Mouse (Mus musculus) kidney, embryonic 15.5 days (tissue): ENCODE measurements at regions not wholly inside any gene's neighbourhood (a gene's known extent, or its start where the extent isn't known, plus 50 kb on each side); places are given as distances from the start of the nearest gene placed in this dataset.

Source experiments
- ATAC-seq: fragments of 200-750 bp; cut with Nextera tagmentation; replicated peaks from 2 replicates; pipeline ENCODE4 v1.8.0; 2017; ENCODE audit warnings: moderate TSS enrichment; ENCODE audit not compliant: low FRiP score
- H3K27ac ChIP-seq: fragments of 300-500 bp; sonication (generic); 2 replicates; pipeline ENCODE4 v1.5.1; 2015; ENCODE audit warnings: mild to moderate bottlenecking, inconsistent platforms
- H3K27me3 ChIP-seq: fragments of 300-500 bp; sonication (generic); 2 replicates; pipeline ENCODE4 v1.6.1; 2015; ENCODE audit warnings: inconsistent platforms
- H3K36me3 ChIP-seq: fragments of 300-500 bp; sonication (generic); 2 replicates; pipeline ENCODE4 v1.6.1; 2015; ENCODE audit warnings: inconsistent platforms
- H3K4me1 ChIP-seq: fragments of 300-500 bp; sonication (generic); 2 replicates; pipeline ENCODE4 v1.6.1; 2015; ENCODE audit warnings: inconsistent platforms
- H3K4me2 ChIP-seq: fragments of 300-500 bp; sonication (generic); 2 replicates; pipeline ENCODE4 v1.6.1; 2015; ENCODE audit warnings: moderate library complexity, mild to moderate bottlenecking, inconsistent platforms
- H3K4me3 ChIP-seq: fragments of 300-500 bp; sonication (generic); replicated peaks from 2 replicates; pipeline ENCODE4 v1.5.1; 2015; ENCODE audit warnings: mild to moderate bottlenecking, inconsistent platforms
- H3K9ac ChIP-seq: fragments of 300-500 bp; sonication (generic); 2 replicates; pipeline ENCODE4 v1.6.1; 2015; ENCODE audit warnings: mild to moderate bottlenecking, inconsistent platforms
- H3K9me3 ChIP-seq: fragments of 300-500 bp; sonication (generic); replicated peaks from 2 replicates; pipeline ENCODE4 v1.6.1; 2016; ENCODE audit warnings: inconsistent platforms
- WGBS: fragments of 180-500 bp; shearing (Covaris S2); methylation state at CpG from one replicate; pipeline ENCODE4 v1.1.7; 2015; ENCODE audit warnings: mixed read lengths; 5-methylcytosine and 5-hydroxymethylcytosine counted together

GRCm38 (mm10) chr12:97898178-97898577, 361.1 kb downstream of the Galc start:
- 88% methylated on average over 2 of the region's 2 CpGs for WGBS
- Histone ChIP-seq H3K4me1 (no peaks in the 10 kb centered on the region), H3K36me3 (no peaks in the 10 kb centered on the region), H3K27ac (no peak overlapping the region), H3K4me2 (no peak overlapping the region), H3K9me3 (no peaks in the 10 kb centered on the region), H3K27me3 (no peaks in the 10 kb centered on the region), H3K9ac (no peak overlapping the region), H3K4me3 (no peak overlapping the region)
- no peak for ATAC-seq

GRCm38 (mm10) chr12:97895981-97896380, 363.3 kb downstream of the Galc start:
- Histone ChIP-seq H3K9ac (no peak overlapping the region), H3K9me3 (no peaks in the 10 kb centered on the region), H3K27me3 (no peaks in the 10 kb centered on the region), H3K4me2 (no peak overlapping the region), H3K36me3 (no peaks in the 10 kb centered on the region), H3K27ac (no peak overlapping the region), H3K4me3 (no peak overlapping the region), H3K4me1 (no peaks in the 10 kb centered on the region)
- no peak for ATAC-seq
- 84% methylated on average over 2 of the region's 2 CpGs for WGBS

GRCm38 (mm10) chr12:97888801-97889455, 370.3 kb downstream of the Galc start:
- H3K4me2 ChIP-seq = peak overlapping the region; percentile 20

GRCm38 (mm10) chr12:97888291-97888800, 370.9 kb downstream of the Galc start:
- Histone ChIP-seq H3K4me3 (no peak overlapping the region), H3K27me3 (no peaks in the 10 kb centered on the region), H3K4me1 (peaks cover 10% of the 10 kb centered on the region), H3K9ac (no peak overlapping the region), H3K36me3 (no peaks in the 10 kb centered on the region), H3K9me3 (no peaks in the 10 kb centered on the region), H3K4me2 (peak overlapping the region; percentile 20), H3K27ac (no peak overlapping the region)
- ATAC-seq = no peak
- 11% methylated on average over 6 of the region's 6 CpGs for WGBS

More at GRCm38 (mm10) chr12:97888801-97889455, 370.3 kb downstream of the Galc start:
- Histone ChIP-seq H3K36me3 (no peaks in the 10 kb centered on the region), H3K27me3 (no peaks in the 10 kb centered on the region), H3K27ac (no peak overlapping the region), H3K4me1 (peaks cover 10% of the 10 kb centered on the region), H3K9me3 (no peaks in the 10 kb centered on the region), H3K4me3 (no peak overlapping the region), H3K9ac (no peak overlapping the region)
- WGBS = 10% methylated on average over 12 of the region's 12 CpGs
- no peak for ATAC-seq

- H3K27ac ChIP-seq = no peak overlapping the region
- no peaks in the 10 kb centered on the region for H3K27me3 ChIP-seq
- no peak for ATAC-seq
- no peak overlapping the region for H3K4me2 ChIP-seq
- no peak overlapping the region for H3K9ac ChIP-seq
- no peak overlapping the region for H3K4me3 ChIP-seq
- no peaks in the 10 kb centered on the region for H3K4me1 ChIP-seq
- H3K9me3 ChIP-seq = no peaks in the 10 kb centered on the region
- no peaks in the 10 kb centered on the region for H3K36me3 ChIP-seq
- WGBS = 78% methylated on average over 4 of the region's 4 CpGs
Measured at GRCm38 (mm10) chr12:97882439-97882838, 376.8 kb downstream of the Galc start.

GRCm38 (mm10) chr12:97872391-97872790, 386.9 kb downstream of the Galc start:
- WGBS = 16% methylated on average over 2 of the region's 2 CpGs
- Histone ChIP-seq H3K27me3 (no peaks in the 10 kb centered on the region), H3K27ac (no peak overlapping the region), H3K4me2 (no peak overlapping the region), H3K9me3 (no peaks in the 10 kb centered on the region), H3K4me3 (no peak overlapping the region), H3K4me1 (no peaks in the 10 kb centered on the region), H3K36me3 (no peaks in the 10 kb centered on the region), H3K9ac (no peak overlapping the region)
- ATAC-seq = no peak; the same call in 1 of the 2 replicates

GRCm38 (mm10) chr12:97862921-97863320, 396.3 kb downstream of the Galc start:
- 75% methylated on average over 3 of the region's 3 CpGs for WGBS

GRCm38 (mm10) chr12:97836202-97836908, 422.9 kb downstream of the Galc start:
- 83% methylated on average over 8 of the region's 8 CpGs for WGBS
- no peak for ATAC-seq
- H3K9ac ChIP-seq = no peak overlapping the region

More at GRCm38 (mm10) chr12:97862921-97863320, 396.3 kb downstream of the Galc start:
- no peak for ATAC-seq
- Histone ChIP-seq H3K27me3 (no peaks in the 10 kb centered on the region), H3K36me3 (no peaks in the 10 kb centered on the region), H3K4me1 (no peaks in the 10 kb centered on the region), H3K27ac (no peak overlapping the region), H3K9me3 (no peaks in the 10 kb centered on the region), H3K4me2 (no peak overlapping the region), H3K9ac (no peak overlapping the region), H3K4me3 (no peak overlapping the region)

GRCm38 (mm10) chr12:97793364-97794120, 465.7 kb downstream of the Galc start:
- no peak for ATAC-seq
- no peak overlapping the region for H3K4me2 ChIP-seq
- no peak overlapping the region for H3K4me3 ChIP-seq
- no peaks in the 10 kb centered on the region for H3K27me3 ChIP-seq
- no peaks in the 10 kb centered on the region for H3K4me1 ChIP-seq
- no peaks in the 10 kb centered on the region for H3K9me3 ChIP-seq
- no peaks in the 10 kb centered on the region for H3K36me3 ChIP-seq
- 77% methylated on average over 16 of the region's 16 CpGs for WGBS
- no peak overlapping the region for H3K9ac ChIP-seq
- H3K27ac ChIP-seq = no peak overlapping the region

More at GRCm38 (mm10) chr12:97836202-97836908, 422.9 kb downstream of the Galc start:
- Histone ChIP-seq H3K27me3 (no peaks in the 10 kb centered on the region), H3K4me2 (no peak overlapping the region), H3K9me3 (no peaks in the 10 kb centered on the region), H3K4me1 (no peaks in the 10 kb centered on the region), H3K27ac (no peak overlapping the region), H3K36me3 (no peaks in the 10 kb centered on the region), H3K4me3 (no peak overlapping the region)

- H3K4me2 ChIP-seq = no peak overlapping the region
- H3K36me3 ChIP-seq = no peaks in the 10 kb centered on the region
- H3K4me1 ChIP-seq = no peaks in the 10 kb centered on the region
- WGBS = 93% methylated on average over 3 of the region's 3 CpGs
- no peak overlapping the region for H3K27ac ChIP-seq
- H3K4me3 ChIP-seq = no peak overlapping the region
- no peak overlapping the region for H3K9ac ChIP-seq
- H3K9me3 ChIP-seq = no peaks in the 10 kb centered on the region
- no peaks in the 10 kb centered on the region for H3K27me3 ChIP-seq
- no peak for ATAC-seq
Measured at GRCm38 (mm10) chr12:97783476-97783875, 475.8 kb downstream of the Galc start.

GRCm38 (mm10) chr12:97759116-97759515, 500.1 kb downstream of the Galc start:
- no peak for ATAC-seq
- Histone ChIP-seq H3K4me1 (no peaks in the 10 kb centered on the region), H3K36me3 (no peaks in the 10 kb centered on the region), H3K4me3 (no peak overlapping the region), H3K9ac (no peak overlapping the region), H3K4me2 (no peak overlapping the region), H3K27ac (no peak overlapping the region), H3K9me3 (no peaks in the 10 kb centered on the region), H3K27me3 (no peaks in the 10 kb centered on the region)
- WGBS = 71% methylated on average over 3 of the region's 3 CpGs

GRCm38 (mm10) chr12:97758624-97759023, 500.6 kb downstream of the Galc start:
- Histone ChIP-seq H3K36me3 (no peaks in the 10 kb centered on the region), H3K27me3 (no peaks in the 10 kb centered on the region), H3K4me3 (no peak overlapping the region), H3K9ac (no peak overlapping the region), H3K9me3 (no peaks in the 10 kb centered on the region), H3K4me1 (no peaks in the 10 kb centered on the region), H3K27ac (no peak overlapping the region), H3K4me2 (no peak overlapping the region)
- no peak for ATAC-seq
- 43% methylated on average over 2 of the region's 2 CpGs for WGBS
